Mouse (Mus musculus) adipocyte (in vitro differentiated cells): Measurements from ENCODE around the gene Gm17334.

Source experiments
- DNase-seq: peaks from one replicate; pipeline ENCODE4 v3.0.0-alpha.2; 2016; ENCODE audit warnings: low spot score

Gm17334 gene

DNA sequence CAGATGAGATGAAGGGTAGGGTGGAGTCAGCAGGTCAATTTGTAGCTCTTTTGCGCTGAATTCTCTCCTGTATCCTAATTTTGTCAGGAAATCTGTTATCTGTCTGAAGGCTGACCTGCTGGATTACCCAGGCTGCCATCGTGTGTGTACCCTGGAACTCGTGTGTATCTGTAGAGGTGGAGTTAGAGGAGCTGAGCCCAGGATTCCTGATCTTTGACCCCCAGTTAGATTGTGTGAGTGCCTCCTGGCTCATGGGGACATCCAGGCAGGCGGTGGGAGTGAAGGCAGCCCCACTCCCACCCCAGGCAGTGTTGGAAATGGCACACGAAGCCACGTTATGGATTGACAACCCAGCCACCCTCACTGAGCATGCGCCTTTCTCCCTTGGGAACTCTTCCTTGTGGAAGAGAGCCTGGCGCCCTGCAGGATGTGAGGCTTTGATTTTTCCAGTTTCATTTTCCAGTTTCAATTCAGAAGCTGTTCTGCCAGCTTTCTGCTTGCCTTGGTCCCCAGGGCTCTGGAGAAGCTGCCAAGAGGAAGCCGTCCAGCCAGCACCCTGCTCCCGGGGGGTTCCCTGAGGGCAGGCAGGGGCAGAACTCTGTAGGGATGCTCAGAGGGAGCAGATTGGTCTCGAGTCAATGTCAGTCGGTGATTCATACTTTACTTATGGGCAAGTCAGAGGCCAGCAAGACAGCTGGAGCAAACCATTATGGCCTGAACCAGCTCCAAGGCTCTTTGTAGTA is 23.6 kb upstream of the Gm17334 start:
- DNase-seq = peak; percentile 75

GRCm38 (mm10) chr11:53795813-53796212 is 22.8 kb upstream of the Gm17334 start:
- peak; percentile 50 for DNase-seq

- peak; percentile 54 for DNase-seq
Observed at GRCm38 (mm10) chr11:53794671-53795557, 21.9 kb upstream of the Gm17334 start.

- no peak for DNase-seq
Observed at GRCm38 (mm10) chr11:53794015-53794414, 21.0 kb upstream of the Gm17334 start.

GRCm38 (mm10) chr11:53792986-53793385 is 20.0 kb upstream of the Gm17334 start:
- peak; percentile 85 for DNase-seq

GRCm38 (mm10) chr11:53789277-53789676 is 16.3 kb upstream of the Gm17334 start:
- no peak for DNase-seq

GRCm38 (mm10) chr11:53788196-53788595 is 15.2 kb upstream of the Gm17334 start:
- DNase-seq = peak; percentile 73

DNA sequence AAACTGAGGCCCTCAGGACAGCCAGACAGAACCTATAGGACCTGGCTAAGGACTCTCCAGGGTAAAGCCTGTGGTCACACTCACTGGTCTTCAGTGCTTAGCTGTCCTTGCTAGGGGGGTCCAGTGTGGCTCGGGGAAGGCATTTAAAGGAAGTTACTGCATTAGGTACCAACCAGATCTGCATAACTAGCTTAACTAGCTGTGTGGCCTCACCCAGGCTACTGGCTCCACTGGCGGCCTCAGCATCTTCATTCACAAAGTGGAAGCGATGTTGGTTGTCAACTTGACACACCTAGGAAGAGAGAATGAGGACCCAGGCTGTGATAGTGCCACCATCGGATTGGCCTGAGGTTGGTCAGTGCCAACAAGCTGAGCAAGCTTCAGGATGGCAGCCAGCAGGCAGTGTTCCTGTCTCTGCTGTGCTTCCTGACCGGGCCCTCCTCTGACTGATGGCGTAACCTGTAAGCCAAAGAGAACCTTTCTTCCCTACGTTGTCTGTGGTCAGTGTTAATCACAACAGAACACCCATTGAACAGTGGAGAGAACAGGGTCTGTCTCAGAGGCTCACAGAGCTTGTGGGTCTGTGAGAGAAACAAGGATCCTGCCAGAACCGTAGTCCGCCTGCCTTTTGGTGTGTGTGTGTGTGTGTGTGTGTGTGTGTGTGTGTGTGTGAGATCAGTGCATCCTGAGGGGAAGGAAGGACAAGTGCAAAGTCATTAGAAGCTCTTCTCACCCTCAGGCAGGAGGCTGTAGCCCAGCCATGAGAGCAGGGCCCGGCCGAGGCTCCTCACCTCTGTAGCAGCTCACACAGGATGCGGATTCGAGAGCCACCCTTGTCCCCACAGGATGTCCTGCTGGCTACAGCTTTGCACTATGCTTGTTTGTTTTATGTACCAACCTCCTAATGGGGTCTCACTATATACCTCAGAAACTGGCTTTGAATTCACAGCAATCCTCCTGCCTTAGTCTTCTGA is 13.4 kb upstream of the Gm17334 start:
- DNase-seq = no peak

- DNase-seq = no peak
Observed at GRCm38 (mm10) chr11:53785311-53785936, 12.4 kb upstream of the Gm17334 start.

DNA sequence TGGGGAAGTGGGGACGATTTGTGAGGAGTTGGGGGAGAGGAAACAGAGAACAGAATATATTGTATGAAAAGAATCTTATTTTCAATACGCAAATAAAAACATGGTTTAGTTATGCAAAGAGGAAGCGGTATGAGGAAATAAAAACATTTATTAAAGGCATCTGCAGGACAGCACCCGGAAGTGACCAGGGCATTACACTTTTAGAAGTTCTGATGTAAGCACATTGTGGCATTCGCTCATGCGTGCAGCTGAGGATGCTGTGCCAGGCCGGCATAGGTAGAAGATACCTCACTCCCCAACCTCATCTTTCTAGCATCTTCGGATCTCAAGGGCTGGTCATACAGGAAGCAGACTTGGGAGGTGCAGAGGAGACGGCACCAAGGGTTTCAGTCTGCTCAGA is 10.3 kb upstream of the Gm17334 start:
- no peak for DNase-seq

GRCm38 (mm10) chr11:53781964-53782363 is 9.0 kb upstream of the Gm17334 start:
- DNase-seq = no peak

GRCm38 (mm10) chr11:53781201-53781775 is 8.3 kb upstream of the Gm17334 start:
- DNase-seq = no peak

DNA sequence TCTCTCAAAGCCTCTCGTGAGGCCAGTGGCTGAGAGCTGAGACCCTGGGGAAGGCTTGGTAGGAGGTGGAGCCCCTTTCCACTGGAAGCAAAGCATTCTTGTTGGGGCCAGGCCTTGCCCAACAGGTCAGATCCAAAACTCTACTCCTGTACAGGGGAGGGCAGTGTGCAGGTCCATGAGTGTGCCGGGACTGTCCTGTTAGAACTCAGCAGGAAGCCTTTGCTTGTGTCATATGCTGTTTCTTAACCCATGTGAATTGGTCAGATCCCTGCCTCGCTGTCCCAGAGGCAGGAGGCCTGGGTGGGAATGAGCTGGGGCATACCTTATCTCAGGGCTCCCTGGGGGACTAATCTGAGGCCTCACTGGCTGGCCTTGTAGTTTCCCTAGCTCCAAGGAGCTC is 7.3 kb upstream of the Gm17334 start:
- no peak for DNase-seq

GRCm38 (mm10) chr11:53779808-53780207 is 6.8 kb upstream of the Gm17334 start:
- no peak for DNase-seq

DNA sequence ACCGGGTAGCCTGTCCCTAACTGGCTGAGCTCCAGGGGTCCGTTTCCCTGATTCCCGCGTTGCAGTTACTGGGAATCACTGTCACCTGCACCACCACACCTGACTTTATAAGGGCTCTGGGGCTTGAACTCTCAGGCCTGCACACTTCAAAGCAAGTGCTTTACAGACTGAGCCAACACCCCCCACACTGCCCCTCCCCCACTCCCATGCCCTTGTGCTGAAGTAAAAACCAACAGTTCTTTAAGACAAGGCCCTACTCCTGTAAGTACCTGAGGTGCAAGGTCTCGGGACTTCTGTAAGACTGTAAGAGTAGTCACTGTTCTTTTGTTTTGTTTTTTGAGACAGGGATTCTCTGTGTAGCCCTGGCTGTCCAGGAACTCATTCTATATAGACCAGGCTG is 5.5 kb upstream of the Gm17334 start:
- DNase-seq = no peak

DNA sequence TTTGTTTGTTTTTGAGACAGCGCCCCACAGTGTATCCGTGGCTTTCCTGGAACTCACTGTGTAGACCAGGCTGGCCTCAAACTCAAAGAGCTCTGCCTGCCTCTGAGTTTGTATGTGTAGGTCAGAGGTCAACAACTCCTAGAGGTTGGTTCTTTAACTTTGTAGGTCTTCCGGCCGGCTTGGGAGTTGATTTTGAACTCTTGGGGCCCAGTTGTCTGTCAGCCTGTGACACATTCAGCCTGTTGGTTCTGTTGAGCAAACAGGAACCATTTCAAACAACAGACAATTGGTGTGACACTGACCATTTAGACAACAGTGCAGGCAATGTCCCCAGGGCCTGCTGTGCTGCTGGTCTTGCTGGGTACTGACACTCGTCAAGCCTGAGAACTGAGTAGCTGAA is 4.7 kb upstream of the Gm17334 start:
- no peak for DNase-seq

- DNase-seq = no peak
Observed at GRCm38 (mm10) chr11:53774659-53775255, 1.8 kb upstream of the Gm17334 start.

GRCm38 (mm10) chr11:53773641-53774360 is 814 bp upstream of the Gm17334 start:
- DNase-seq = no peak

DNA sequence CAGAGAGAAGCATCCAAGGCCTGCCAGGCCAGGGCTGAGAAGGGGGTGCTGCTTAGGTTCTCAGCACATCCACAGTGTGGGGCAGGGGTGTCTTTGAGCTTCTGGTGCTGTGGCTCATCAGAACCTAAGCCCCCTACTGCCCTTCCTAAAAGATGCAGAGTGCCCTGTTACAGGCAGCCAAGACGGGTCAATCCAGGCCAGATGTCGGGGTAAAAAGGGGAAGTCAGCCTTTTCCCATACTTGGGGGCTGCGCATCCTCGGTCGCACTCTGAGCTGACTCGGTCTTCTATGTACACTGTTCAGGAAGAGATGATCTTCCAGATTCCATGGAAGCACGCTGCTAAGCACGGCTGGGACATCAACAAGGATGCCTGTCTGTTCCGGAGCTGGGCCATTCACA is 451 bp downstream of the Gm17334 start:
- no peak for DNase-seq
